Mouse (Mus musculus): ENCODE measurements around the gene Mob4. TPM values are rescaled to one million over a fixed set of nuclear protein-coding genes. Genes with fewer than 3 reads are reported as not detected.

The Mob4 gene
- polyA plus RNA-seq, 1 experiment from 2014 or later = 32.8 TPM

GRCm38 (mm10) chr1:55186592-55187210 lies 55.7 kb downstream of the Mob4 start:
- Histone ChIP-seq H3K36me3 (ENCODE audit: inconsistent target) (no peaks in the 10 kb centered on the region), H3K79me2 (ENCODE audit: inconsistent target) (no peaks in the 10 kb centered on the region), H3K27ac (no peak overlapping the region), H3K4me3 (ENCODE audit: inconsistent target) (no peak overlapping the region)
- whole genome bisulfite sequencing (ENCODE audit: missing documents) = 90% methylated on average over 9 of the region's 11 CpGs

- no peaks in the 10 kb centered on the region for H3K36me3 ChIP-seq (ENCODE audit: inconsistent target)
- WGBS (ENCODE audit: missing documents) = 61% methylated on average over 8 of the region's 8 CpGs
- H3K79me2 ChIP-seq (ENCODE audit: inconsistent target) = no peaks in the 10 kb centered on the region
- no peak overlapping the region for H3K27ac ChIP-seq
- H3K4me3 ChIP-seq (ENCODE audit: inconsistent target) = no peak overlapping the region
These were observed 61.0 kb downstream of the Mob4 start for GRCm38 (mm10) chr1:55192015-55192414.

- H3K4me3 ChIP-seq (ENCODE audit: inconsistent target) = no peak overlapping the region
- 58% methylated on average over 3 of the region's 3 CpGs for WGBS (ENCODE audit: missing documents)
- H3K27ac ChIP-seq = no peak overlapping the region
- H3K36me3 ChIP-seq (ENCODE audit: inconsistent target) = no peaks in the 10 kb centered on the region
- no peaks in the 10 kb centered on the region for H3K79me2 ChIP-seq (ENCODE audit: inconsistent target)
These were observed 61.8 kb downstream of the Mob4 start for GRCm38 (mm10) chr1:55192824-55193223.

- H3K4me3 ChIP-seq (ENCODE audit: inconsistent target) = no peak overlapping the region
- 85% methylated on average over 2 of the region's 2 CpGs for WGBS (ENCODE audit: missing documents)
- no peaks in the 10 kb centered on the region for H3K79me2 ChIP-seq (ENCODE audit: inconsistent target)
- H3K27ac ChIP-seq = no peak overlapping the region
- no peaks in the 10 kb centered on the region for H3K36me3 ChIP-seq (ENCODE audit: inconsistent target)
These were observed 62.3 kb downstream of the Mob4 start for GRCm38 (mm10) chr1:55193316-55193715.

GRCm38 (mm10) chr1:55194064-55194915 lies 63.3 kb downstream of the Mob4 start:
- H3K4me3 ChIP-seq (ENCODE audit: inconsistent target) = no peak overlapping the region
- no peaks in the 10 kb centered on the region for H3K36me3 ChIP-seq (ENCODE audit: inconsistent target)
- no peaks in the 10 kb centered on the region for H3K79me2 ChIP-seq (ENCODE audit: inconsistent target)
- WGBS (ENCODE audit: missing documents) = 92% methylated on average over 19 of the region's 19 CpGs
- no peak overlapping the region for H3K27ac ChIP-seq

GRCm38 (mm10) chr1:55195021-55195420 lies 64.0 kb downstream of the Mob4 start:
- no peak overlapping the region for H3K27ac ChIP-seq
- no peaks in the 10 kb centered on the region for H3K36me3 ChIP-seq (ENCODE audit: inconsistent target)
- 91% methylated on average over 4 of the region's 4 CpGs for WGBS (ENCODE audit: missing documents)
- H3K79me2 ChIP-seq (ENCODE audit: inconsistent target) = no peaks in the 10 kb centered on the region
- H3K4me3 ChIP-seq (ENCODE audit: inconsistent target) = no peak overlapping the region

- no peaks in the 10 kb centered on the region for H3K79me2 ChIP-seq (ENCODE audit: inconsistent target)
- WGBS (ENCODE audit: missing documents) = 77% methylated on average over 6 of the region's 6 CpGs
- no peak overlapping the region for H3K27ac ChIP-seq
- H3K36me3 ChIP-seq (ENCODE audit: inconsistent target) = no peaks in the 10 kb centered on the region
- H3K4me3 ChIP-seq (ENCODE audit: inconsistent target) = no peak overlapping the region
These were observed 65.4 kb downstream of the Mob4 start for GRCm38 (mm10) chr1:55196327-55197003.

- Histone ChIP-seq H3K27ac (no peak overlapping the region), H3K4me3 (ENCODE audit: inconsistent target) (no peak overlapping the region), H3K79me2 (ENCODE audit: inconsistent target) (no peaks in the 10 kb centered on the region), H3K36me3 (ENCODE audit: inconsistent target) (no peaks in the 10 kb centered on the region)
- 72% methylated on average over 3 of the region's 3 CpGs for WGBS (ENCODE audit: missing documents)
These were observed 67.7 kb downstream of the Mob4 start for GRCm38 (mm10) chr1:55198719-55199118.

- Histone ChIP-seq H3K4me3 (ENCODE audit: inconsistent target) (no peak overlapping the region), H3K36me3 (ENCODE audit: inconsistent target) (no peaks in the 10 kb centered on the region), H3K79me2 (ENCODE audit: inconsistent target) (no peaks in the 10 kb centered on the region), H3K27ac (no peak overlapping the region)
- 67% methylated on average over 17 of the region's 18 CpGs for WGBS (ENCODE audit: missing documents)
These were observed 71.1 kb downstream of the Mob4 start for GRCm38 (mm10) chr1:55201850-55202752.

Other genes with a start within 250 kb of the Mob4 start
- 20.2 to 33.0 TPM (median 32.0 TPM) in 3 replicates for gene Ankrd44, start 204.8 kb upstream of the Mob4 start, polyA plus RNA-seq (2018)
- gene Sf3b1, start 103.8 kb upstream of the Mob4 start, polyA plus RNA-seq (2018) = 84.4 to 101 TPM (median 86.5 TPM) in 3 replicates
- 15.3 to 21.2 TPM (median 15.4 TPM) in 3 replicates for gene Coq10b, start 78.5 kb upstream of the Mob4 start, polyA plus RNA-seq (2018)
- gene Hspe1, start 43.1 kb upstream of the Mob4 start, polyA plus RNA-seq (2018) = 207 to 271 TPM (median 256 TPM) in 3 replicates
- 107 to 280 TPM (median 197 TPM) in 3 replicates for gene Hspd1, start 43.0 kb upstream of the Mob4 start, polyA plus RNA-seq (2018)
- gene Rftn2, start 95.6 kb downstream of the Mob4 start, polyA plus RNA-seq (2018) = 1.1 to 2.8 TPM (median 1.6 TPM) in 3 replicates
- 0.86 to 1.8 TPM (median 0.86 TPM) in 3 replicates for gene Mars2, start 105.9 kb downstream of the Mob4 start, polyA plus RNA-seq (2018)
- not detected in 3 replicates for gene Boll, start 232.2 kb downstream of the Mob4 start, polyA plus RNA-seq (2018)

All from macrophage (primary cell).